Mouse (Mus musculus) liver, embryonic 14.5 days (tissue): Measurements from ENCODE around the gene Mras. TPM values are rescaled to one million over a fixed set of nuclear protein-coding genes. Genes with fewer than 3 reads are reported as not detected.

Experiments
- ATAC-seq: fragments of 200-750 bp; cut with Nextera tagmentation; 2 replicates; pipeline ENCODE4 v1.8.0; 2017; ENCODE audit warnings: moderate number of reproducible peaks, mild to moderate bottlenecking, moderate library complexity; ENCODE audit not compliant: insufficient read depth
- DNase-seq, 3 experiments: peaks; one replicate each; pipeline ENCODE4 v3.0.0-alpha.2; 2012 to 2013; ENCODE audit warnings: low read depth in 3 of 3, low spot score in 3 of 3
- H3K27ac ChIP-seq: fragments of 300-500 bp; sonication (generic); 2 replicates; pipeline ENCODE4 v1.5.1; 2014; ENCODE audit warnings: moderate library complexity, mild to moderate bottlenecking, control low read depth, inconsistent platforms
- H3K27me3 ChIP-seq: fragments of 300-500 bp; sonication (generic); 2 replicates; pipeline ENCODE4 v1.6.1; 2014; ENCODE audit warnings: mild to moderate bottlenecking, low read length, moderate library complexity; ENCODE audit not compliant: control insufficient read depth, insufficient read depth
- H3K36me3 ChIP-seq: fragments of 300-500 bp; sonication (generic); replicated peaks from 2 replicates; pipeline ENCODE4 v1.6.1; 2014; ENCODE audit warnings: low read depth; ENCODE audit not compliant: control insufficient read depth, insufficient read depth
- H3K4me1 ChIP-seq, 2 experiments: fragments of 200-500 bp in 1 of 2; fragments of 300-500 bp in 1 of 2; sonication (generic) in 1 of 2; replicated peaks; 2 replicates each; pipeline ENCODE4 v1.6.1; 2012 to 2014; ENCODE audit warnings: antibody characterized with exemption in 1 of 2, inconsistent platforms in 1 of 2, low read length in 1 of 2; ENCODE audit not compliant: control insufficient read depth in 2 of 2, insufficient read depth in 2 of 2
- H3K4me2 ChIP-seq: fragments of 300-500 bp; sonication (generic); 2 replicates; pipeline ENCODE4 v1.6.1; 2014; ENCODE audit warnings: low read depth, mild to moderate bottlenecking, control low read depth, moderate library complexity
- H3K4me3 ChIP-seq, 2 experiments: fragments of 200-500 bp in 1 of 2; fragments of 300-500 bp in 1 of 2; sonication (generic) in 1 of 2; 2 replicates each; pipeline ENCODE4 v1.5.1; 2012 to 2014; ENCODE audit warnings: low read depth in 2 of 2, low read length in 2 of 2, mild to moderate bottlenecking in 2 of 2, control low read depth in 1 of 2, inconsistent platforms in 1 of 2, moderate library complexity in 1 of 2; ENCODE audit not compliant: insufficient read depth in 1 of 2
- H3K9ac ChIP-seq: fragments of 300-500 bp; sonication (generic); replicated peaks from 2 replicates; pipeline ENCODE4 v1.6.1; 2014; ENCODE audit warnings: mild to moderate bottlenecking, control low read depth, moderate library complexity
- H3K9me3 ChIP-seq: fragments of 300-500 bp; sonication (generic); 2 replicates; pipeline ENCODE4 v1.6.1; 2016; ENCODE audit warnings: low read length, mixed read lengths; ENCODE audit not compliant: control insufficient read depth
- CTCF ChIP-seq: IDR thresholded peaks from 2 replicates; pipeline ENCODE4 v1.5.1; 2016; ENCODE audit warnings: antibody characterized with exemption, low read depth, control low read depth
- EP300 ChIP-seq: IDR thresholded peaks from 2 replicates; pipeline ENCODE4 v1.6.1; 2016; ENCODE audit warnings: antibody characterized with exemption, low read depth
- WGBS: fragments of 180-500 bp; shearing (Covaris S2); extraction: QIAGEN DNeasy Blood & Tissue Kit; methylation state at CpG from one replicate; pipeline ENCODE4 v1.1.7; 2014; ENCODE audit not compliant: insufficient replicate concordance; 5-methylcytosine and 5-hydroxymethylcytosine counted together
- polyA plus RNA-seq, 2 experiments: library from polyadenylated mRNA; depleted of rRNA in 1 of 2; stranded (reverse) in 1 of 2; unstranded in 1 of 2; fragments of >200 nt; fragmentation: Nextera tagmentation in 1 of 2; extraction: Ambion mirVana in 1 of 2; gene quantifications; 2 replicates each; pipeline versions ENCODE4 v1.2.1 to v1.2.3; 2012 to 2014

Mras gene
- polyA plus RNA-seq, 2 experiments, result 2.7 to 3.5 TPM

DNA sequence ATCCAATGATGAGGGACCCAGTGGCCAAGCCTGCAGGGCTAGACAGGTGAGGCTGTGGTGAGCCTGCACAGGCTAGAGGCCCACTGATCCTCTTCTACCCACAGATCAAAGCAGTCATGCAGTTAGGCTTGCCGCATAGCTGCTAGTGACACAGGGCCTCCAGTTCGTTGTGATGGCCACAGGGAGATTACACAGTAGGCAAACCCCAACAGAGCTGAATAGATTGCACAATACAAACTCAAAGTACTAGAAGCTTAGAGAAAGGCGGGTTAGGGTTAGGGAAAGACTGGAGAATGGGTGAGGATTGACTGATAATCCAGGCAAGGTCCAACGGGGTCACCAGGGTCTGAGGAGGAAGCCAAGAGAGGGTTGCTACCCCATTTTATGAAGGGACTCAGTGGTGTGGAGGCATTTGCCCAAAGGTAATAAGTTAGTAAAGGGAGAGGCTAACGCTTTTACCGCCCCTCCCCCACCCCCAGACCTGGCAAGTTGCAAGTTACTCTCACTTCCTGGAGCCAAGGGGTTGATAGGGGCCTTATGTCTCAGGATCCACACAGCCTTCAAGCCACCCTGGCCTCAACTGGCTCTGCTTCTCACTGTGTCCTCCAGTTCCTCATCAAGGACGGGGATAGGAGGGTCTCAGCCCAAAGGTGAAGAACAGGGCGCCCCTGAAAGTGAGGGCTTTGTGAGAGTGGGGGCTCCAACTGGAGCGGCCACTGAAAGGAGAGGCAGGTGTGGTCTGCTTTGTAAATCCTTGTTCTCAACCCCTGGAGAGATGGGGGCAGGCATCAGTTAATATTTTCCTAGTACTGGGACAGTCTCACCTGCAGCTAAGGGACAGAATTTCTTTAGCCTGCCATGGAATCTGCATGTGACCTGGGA is 13.2 kb downstream of the Mras start:
- DNase-seq, result peak in 1 of 3 experiments; percentile 11
- H3K4me2 ChIP-seq, result no peak overlapping the region; the same call in 1 of the 2 replicates

DNA sequence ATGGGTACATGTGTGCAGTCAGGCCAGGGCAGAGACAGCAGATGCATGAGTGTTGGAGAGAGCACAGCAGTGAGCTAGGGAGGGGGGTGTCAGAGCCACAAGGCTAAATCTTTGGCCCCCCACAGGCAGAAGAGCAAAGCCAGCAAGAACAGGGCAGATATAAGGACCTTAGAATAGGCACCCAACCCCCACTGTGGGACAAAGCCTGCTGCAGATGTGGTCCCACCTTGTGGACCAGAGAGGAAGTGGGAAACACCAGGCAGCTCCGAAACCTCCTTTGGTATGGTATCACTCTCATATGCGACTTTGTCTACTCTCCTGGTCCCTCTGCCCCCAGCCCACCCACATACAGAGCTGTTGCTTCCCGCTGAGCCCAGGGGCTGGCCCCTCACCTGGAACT is 15.3 kb downstream of the Mras start:
- no peak for ATAC-seq
- no peak for DNase-seq
- no peaks in the 10 kb centered on the region; the same call in 1 of the 2 replicates for H3K27me3 ChIP-seq
- H3K27ac ChIP-seq, result no peak overlapping the region
- no peaks in the 10 kb centered on the region for H3K36me3 ChIP-seq
- H3K9ac ChIP-seq, result no peak overlapping the region
- 27% methylated on average over 3 of the region's 3 CpGs for WGBS
- no peak overlapping the region for H3K4me2 ChIP-seq
- H3K4me1 ChIP-seq, result peaks cover 0 to 14% of the 10 kb centered on the region in 2 experiments; a peak in 2 of 4 replicates
- no peaks in the 10 kb centered on the region for H3K9me3 ChIP-seq
- TF ChIP-seq EP300, result no peak
- TF ChIP-seq CTCF, result 0 out of 2 replicates have a peak, but pooled peaks have one; percentile 4
- no peak overlapping the region for H3K4me3 ChIP-seq

More for the DNA sequence above, 13.2 kb downstream of the Mras start:
- H3K4me3 ChIP-seq, result no peak overlapping the region
- no peaks in the 10 kb centered on the region for H3K36me3 ChIP-seq
- ATAC-seq, result peak; percentile 60
- no peak overlapping the region for H3K9ac ChIP-seq
- peaks cover 0 to 12% of the 10 kb centered on the region in 2 experiments; a peak in 1 of 4 replicates for H3K4me1 ChIP-seq
- WGBS, result 39% methylated on average over 9 of the region's 9 CpGs
- no peak overlapping the region for H3K27ac ChIP-seq
- no peak for TF ChIP-seq EP300
- no peak for TF ChIP-seq CTCF
- no peaks in the 10 kb centered on the region; the same call in 1 of the 2 replicates for H3K27me3 ChIP-seq
- no peaks in the 10 kb centered on the region for H3K9me3 ChIP-seq

- peaks cover 0 to 18% of the 10 kb centered on the region in 2 experiments; a peak in 3 of 4 replicates for H3K4me1 ChIP-seq
- no peak for ATAC-seq
- H3K4me2 ChIP-seq, result no peak overlapping the region
- DNase-seq, result no peak
- H3K9me3 ChIP-seq, result no peaks in the 10 kb centered on the region
- TF ChIP-seq EP300 (no peak), CTCF (no peak)
- no peak overlapping the region for H3K27ac ChIP-seq
- H3K27me3 ChIP-seq, result no peaks in the 10 kb centered on the region; the same call in 1 of the 2 replicates
- H3K36me3 ChIP-seq, result no peaks in the 10 kb centered on the region
- no peak overlapping the region for H3K4me3 ChIP-seq
- 51% methylated on average over 8 of the region's 8 CpGs for WGBS
- H3K9ac ChIP-seq, result no peak overlapping the region
Measured at GRCm38 (mm10) chr9:99419951-99420701, 17.1 kb downstream of the Mras start.

GRCm38 (mm10) chr9:99418377-99418776 is 18.8 kb downstream of the Mras start:
- Histone ChIP-seq H3K4me1 (peaks cover 0 to 11% of the 10 kb centered on the region in 2 experiments; a peak in 3 of 4 replicates), H3K27ac (no peak overlapping the region), H3K4me2 (no peak overlapping the region), H3K27me3 (no peaks in the 10 kb centered on the region; the same call in 1 of the 2 replicates), H3K9ac (no peak overlapping the region), H3K36me3 (no peaks in the 10 kb centered on the region), H3K4me3 (no peak overlapping the region), H3K9me3 (no peaks in the 10 kb centered on the region)
- TF ChIP-seq EP300 (no peak), CTCF (no peak)
- 58% methylated on average over 5 of the region's 5 CpGs for WGBS
- no peak for ATAC-seq
- DNase-seq, result no peak
